Mouse (Mus musculus) midbrain, embryonic 16.5 days (tissue): Measurements from ENCODE around the gene Tex46. TPM values are rescaled to one million over a fixed set of nuclear protein-coding genes. Genes with fewer than 3 reads are reported as not detected.

ENCODE experiments used
- ATAC-seq: fragments of 200-750 bp; cut with Nextera tagmentation; 2 replicates; pipeline ENCODE4 v1.8.0; 2017; ENCODE audit warnings: moderate TSS enrichment
- H3K27ac ChIP-seq: fragments of 300-500 bp; sonication (generic); 2 replicates; pipeline ENCODE4 v1.5.1; 2014; ENCODE audit warnings: mild to moderate bottlenecking, low read length, mixed read lengths
- H3K27me3 ChIP-seq: fragments of 300-500 bp; sonication (generic); 2 replicates; pipeline ENCODE4 v1.6.1; 2014; ENCODE audit warnings: low read depth, low read length, mixed read lengths; ENCODE audit not compliant: control insufficient read depth, insufficient read depth
- H3K36me3 ChIP-seq: fragments of 300-500 bp; sonication (generic); 2 replicates; pipeline ENCODE4 v1.6.1; 2014; ENCODE audit warnings: mild to moderate bottlenecking, low read length, moderate library complexity, mixed read lengths; ENCODE audit not compliant: control insufficient read depth, insufficient read depth
- H3K4me1 ChIP-seq: fragments of 300-500 bp; sonication (generic); 2 replicates; pipeline ENCODE4 v1.6.1; 2014; ENCODE audit warnings: mild to moderate bottlenecking, low read length, mixed read lengths; ENCODE audit not compliant: control insufficient read depth, insufficient read depth
- H3K4me2 ChIP-seq: fragments of 300-500 bp; sonication (generic); 2 replicates; pipeline ENCODE4 v1.6.1; 2014; ENCODE audit warnings: mild to moderate bottlenecking, low read length, mixed read lengths
- H3K4me3 ChIP-seq: fragments of 300-500 bp; sonication (generic); 2 replicates; pipeline ENCODE4 v1.5.1; 2014; ENCODE audit warnings: low read depth, mild to moderate bottlenecking, low read length, moderate library complexity, mixed read lengths
- H3K9ac ChIP-seq: fragments of 300-500 bp; sonication (generic); 2 replicates; pipeline ENCODE4 v1.6.1; 2014; ENCODE audit warnings: low read depth, low read length, mixed read lengths
- H3K9me3 ChIP-seq: fragments of 300-500 bp; sonication (generic); replicated peaks from 2 replicates; pipeline ENCODE4 v1.6.1; 2014; ENCODE audit warnings: mild to moderate bottlenecking, low read length, mixed read lengths; ENCODE audit not compliant: control insufficient read depth, poor library complexity, severe bottlenecking
- WGBS: fragments of 180-500 bp; shearing (Covaris S2); extraction: QIAGEN DNeasy Blood & Tissue Kit; methylation state at CpG from one replicate; pipeline ENCODE4 v1.1.7; 2014; 5-methylcytosine and 5-hydroxymethylcytosine counted together
- polyA plus RNA-seq: library from polyadenylated mRNA; unstranded; fragments of >200 nt; fragmentation: Nextera tagmentation; extraction: Ambion mirVana; gene quantifications from 2 replicates; pipeline ENCODE4 v1.2.1, GENCODE M21; 2015

Gene Tex46
- polyA plus RNA-seq, 1 experiment from 2014 or later = not detected

- 13% methylated on average over 7 of the region's 7 CpGs for WGBS
- H3K4me2 ChIP-seq = peak overlapping the region; percentile 72
- H3K36me3 ChIP-seq = no peaks in the 10 kb centered on the region
- H3K9me3 ChIP-seq = no peaks in the 10 kb centered on the region
- H3K4me3 ChIP-seq = peak overlapping the region; percentile 51
- 0 out of 2 replicates have a peak overlapping the region, but pooled peaks have one; percentile 55 for H3K9ac ChIP-seq
- ATAC-seq = no peak; the same call in 1 of the 2 replicates
- no peaks in the 10 kb centered on the region for H3K27me3 ChIP-seq
- peaks cover 15% of the 10 kb centered on the region for H3K4me1 ChIP-seq
- H3K27ac ChIP-seq = peak overlapping the region; percentile 82
Observed at GRCm38 (mm10) chr4:136638230-136638750, 28.1 kb downstream of the Tex46 start.

DNA sequence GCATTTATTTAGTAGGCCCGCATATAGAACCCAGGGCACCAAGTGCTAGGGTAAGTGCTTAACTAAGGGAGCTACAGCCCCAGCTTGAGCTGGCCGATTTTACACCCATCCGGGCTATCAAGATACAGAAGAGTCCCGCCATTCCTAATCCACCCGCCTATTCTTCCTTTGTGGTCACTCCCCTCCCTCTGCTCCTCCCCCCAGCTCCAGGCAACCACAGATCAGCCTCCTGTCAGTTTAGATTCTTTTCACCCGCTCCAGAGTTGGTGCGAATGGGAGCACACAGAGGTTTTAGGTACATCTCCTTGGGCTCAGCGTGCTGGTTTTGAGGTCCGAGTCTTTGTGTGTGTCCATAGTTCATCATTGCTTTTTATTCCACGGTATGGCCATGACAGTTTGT, 28.7 kb downstream of the Tex46 start:
- Histone ChIP-seq H3K36me3 (no peaks in the 10 kb centered on the region), H3K4me1 (peaks cover 15% of the 10 kb centered on the region), H3K9ac (0 out of 2 replicates have a peak overlapping the region, but pooled peaks have one; percentile 23), H3K27ac (0 out of 2 replicates have a peak overlapping the region, but pooled peaks have one; percentile 31), H3K4me3 (peak overlapping the region; percentile 8; the same call in 1 of the 2 replicates), H3K4me2 (peak overlapping the region; percentile 42), H3K27me3 (no peaks in the 10 kb centered on the region), H3K9me3 (no peaks in the 10 kb centered on the region)
- 3% methylated on average over 10 of the region's 10 CpGs for WGBS
- ATAC-seq = no peak

DNA sequence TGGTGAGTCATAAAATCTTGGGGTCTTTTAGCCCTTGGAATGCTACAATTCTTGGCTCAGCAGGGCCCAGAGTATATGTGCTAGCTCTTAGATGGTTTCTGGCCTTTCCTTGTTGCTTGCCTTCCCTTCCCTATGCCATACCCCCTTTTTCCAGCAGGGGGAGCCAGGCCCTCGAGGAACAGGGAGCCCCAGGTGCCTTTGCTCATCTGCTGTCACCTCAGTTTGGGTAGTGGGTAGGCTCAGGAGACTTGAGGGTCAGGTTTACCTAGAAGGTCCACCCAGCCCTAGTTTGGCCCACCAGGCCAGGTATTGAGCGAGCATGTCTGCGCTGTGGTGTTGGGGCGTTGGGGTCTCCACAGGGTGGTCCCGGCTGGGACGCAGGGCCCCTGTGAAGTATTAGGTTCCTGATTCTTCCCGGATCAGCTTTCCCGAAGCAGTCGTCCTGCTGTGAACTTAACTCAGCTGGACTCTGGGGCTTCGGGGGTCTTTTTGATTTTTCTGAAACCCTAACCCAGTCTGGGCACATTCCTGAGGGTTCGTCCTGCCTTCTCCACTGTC, 38.8 kb downstream of the Tex46 start:
- H3K27ac ChIP-seq = no peak overlapping the region
- no peak for ATAC-seq
- H3K9ac ChIP-seq = peak overlapping the region; percentile 43; the same call in 1 of the 2 replicates
- 17% methylated on average over 11 of the region's 11 CpGs for WGBS
- H3K27me3 ChIP-seq = no peaks in the 10 kb centered on the region
- H3K4me3 ChIP-seq = no peak overlapping the region
- no peaks in the 10 kb centered on the region for H3K36me3 ChIP-seq
- H3K4me2 ChIP-seq = no peak overlapping the region
- no peaks in the 10 kb centered on the region for H3K9me3 ChIP-seq
- peaks cover 17% of the 10 kb centered on the region for H3K4me1 ChIP-seq

GRCm38 (mm10) chr4:136649480-136650196, 39.4 kb downstream of the Tex46 start:
- H3K4me2 ChIP-seq = no peak overlapping the region
- H3K27ac ChIP-seq = no peak overlapping the region
- peak overlapping the region; percentile 43; the same call in 1 of the 2 replicates for H3K9ac ChIP-seq
- no peaks in the 10 kb centered on the region for H3K27me3 ChIP-seq
- no peaks in the 10 kb centered on the region for H3K9me3 ChIP-seq
- H3K4me1 ChIP-seq = peaks cover 17% of the 10 kb centered on the region
- H3K36me3 ChIP-seq = no peaks in the 10 kb centered on the region
- WGBS = 41% methylated on average over 13 of the region's 13 CpGs
- no peak for ATAC-seq
- no peak overlapping the region for H3K4me3 ChIP-seq

- Histone ChIP-seq H3K4me1 (peaks cover 17% of the 10 kb centered on the region), H3K27me3 (no peaks in the 10 kb centered on the region), H3K9ac (no peak overlapping the region), H3K4me3 (no peak overlapping the region), H3K27ac (no peak overlapping the region), H3K36me3 (peaks cover 3% of the 10 kb centered on the region; the same call in 1 of the 2 replicates), H3K9me3 (no peaks in the 10 kb centered on the region), H3K4me2 (no peak overlapping the region)
- WGBS = 83% methylated on average over 8 of the region's 8 CpGs
- no peak for ATAC-seq
Observed at GRCm38 (mm10) chr4:136650261-136650660, 40.0 kb downstream of the Tex46 start.

GRCm38 (mm10) chr4:136651357-136651811, 41.1 kb downstream of the Tex46 start:
- 50% methylated on average over 3 of the region's 3 CpGs for WGBS
- Histone ChIP-seq H3K9me3 (no peaks in the 10 kb centered on the region), H3K36me3 (peaks cover 8% of the 10 kb centered on the region; the same call in 1 of the 2 replicates), H3K4me2 (no peak overlapping the region), H3K4me1 (peaks cover 17% of the 10 kb centered on the region), H3K4me3 (no peak overlapping the region), H3K27ac (peak overlapping the region; percentile 47; the same call in 1 of the 2 replicates), H3K27me3 (no peaks in the 10 kb centered on the region), H3K9ac (no peak overlapping the region)
- ATAC-seq = peak; percentile 12; the same call in 1 of the 2 replicates

- H3K4me1 ChIP-seq = peaks cover 17% of the 10 kb centered on the region
- 41% methylated on average over 13 of the region's 13 CpGs for WGBS
- no peak overlapping the region for H3K4me3 ChIP-seq
- H3K4me2 ChIP-seq = no peak overlapping the region
- peak overlapping the region; percentile 47 for H3K27ac ChIP-seq
- H3K9ac ChIP-seq = no peak overlapping the region; the same call in 1 of the 2 replicates
- peak; percentile 66 for ATAC-seq
- H3K27me3 ChIP-seq = no peaks in the 10 kb centered on the region
- H3K36me3 ChIP-seq = peaks cover 13% of the 10 kb centered on the region; the same call in 1 of the 2 replicates
- no peaks in the 10 kb centered on the region for H3K9me3 ChIP-seq
Observed at GRCm38 (mm10) chr4:136651882-136652527, 41.8 kb downstream of the Tex46 start.

- peaks cover 17% of the 10 kb centered on the region for H3K4me1 ChIP-seq
- peaks cover 14% of the 10 kb centered on the region; the same call in 1 of the 2 replicates for H3K36me3 ChIP-seq
- no peak overlapping the region for H3K4me2 ChIP-seq
- no peak overlapping the region for H3K4me3 ChIP-seq
- no peaks in the 10 kb centered on the region for H3K9me3 ChIP-seq
- H3K27me3 ChIP-seq = no peaks in the 10 kb centered on the region
- 37% methylated on average over 11 of the region's 11 CpGs for WGBS
- peak overlapping the region; percentile 47 for H3K27ac ChIP-seq
- ATAC-seq = peak; percentile 18; the same call in 1 of the 2 replicates
- H3K9ac ChIP-seq = no peak overlapping the region; the same call in 1 of the 2 replicates
Observed at GRCm38 (mm10) chr4:136652528-136652910, 42.3 kb downstream of the Tex46 start.
